Mouse (Mus musculus) gastrocnemius, postnatal 25 days (tissue): ENCODE results near the gene Rpl3. TPM values are rescaled to one million over a fixed set of nuclear protein-coding genes. Genes with fewer than 3 reads are reported as not detected.

Source experiments
- DNase-seq: peaks from one replicate; pipeline ENCODE4 v3.0.0; 2022
- total RNA-seq, 2 experiments: library from RNA; stranded (reverse); gene quantifications; 1 replicate in 1 of 2; 2 replicates in 1 of 2; pipeline ENCODE4 v1.2.3; 2021

The Rpl3 gene
- total RNA-seq, 2 experiments from 2014 or later, result 48.4 to 80.1 TPM

- DNase-seq, result no peak
Measured at GRCm38 (mm10) chr15:80087406-80088012, 4.2 kb downstream of the Rpl3 start.

GRCm38 (mm10) chr15:80083740-80084139 is 7.9 kb downstream of the Rpl3 start:
- no peak for DNase-seq

- peak; percentile 95 for DNase-seq
Measured at GRCm38 (mm10) chr15:80083276-80083731, 8.4 kb downstream of the Rpl3 start.

GRCm38 (mm10) chr15:80082661-80083275 is 8.9 kb downstream of the Rpl3 start:
- no peak for DNase-seq

GRCm38 (mm10) chr15:80081801-80082546 is 9.7 kb downstream of the Rpl3 start:
- DNase-seq, result no peak

GRCm38 (mm10) chr15:80080711-80081615 is 10.7 kb downstream of the Rpl3 start:
- no peak for DNase-seq

GRCm38 (mm10) chr15:80079954-80080353 is 11.7 kb downstream of the Rpl3 start:
- DNase-seq, result no peak

GRCm38 (mm10) chr15:80079129-80079668 is 12.5 kb downstream of the Rpl3 start:
- no peak for DNase-seq

- no peak for DNase-seq
Measured at GRCm38 (mm10) chr15:80078058-80078814, 13.4 kb downstream of the Rpl3 start.

- peak; percentile 55 for DNase-seq
Measured at GRCm38 (mm10) chr15:80076338-80077136, 15.1 kb downstream of the Rpl3 start.

GRCm38 (mm10) chr15:80075733-80076337 is 15.8 kb downstream of the Rpl3 start:
- DNase-seq, result no peak

- DNase-seq, result no peak
Measured at GRCm38 (mm10) chr15:80075374-80075694, 16.3 kb downstream of the Rpl3 start.

GRCm38 (mm10) chr15:80074663-80075373 is 16.9 kb downstream of the Rpl3 start:
- DNase-seq, result peak; percentile 74

GRCm38 (mm10) chr15:80073256-80073621 is 18.4 kb downstream of the Rpl3 start:
- no peak for DNase-seq

GRCm38 (mm10) chr15:80072579-80073255 is 19.0 kb downstream of the Rpl3 start:
- DNase-seq, result no peak

- DNase-seq, result peak; percentile 69
Measured at GRCm38 (mm10) chr15:80071951-80072437, 19.7 kb downstream of the Rpl3 start.

- DNase-seq, result no peak
Measured at GRCm38 (mm10) chr15:80070095-80070644, 21.5 kb downstream of the Rpl3 start.

GRCm38 (mm10) chr15:80069171-80069570 is 22.5 kb downstream of the Rpl3 start:
- DNase-seq, result no peak
